Mouse (Mus musculus) heart, adult 2 months (tissue): ENCODE measurements around the gene Tex38. TPM values are rescaled to one million over a fixed set of nuclear protein-coding genes. Genes with fewer than 3 reads are reported as not detected.

Source experiments
- DNase-seq, 2 experiments: peaks; one replicate each; pipeline ENCODE4 v3.0.0; 2021
- H3K27ac ChIP-seq: fragments of 200-600 bp; 2 replicates; pipeline ENCODE4 v1.8.1; 2022
- H3K27me3 ChIP-seq: fragments of 200-500 bp; 2 replicates; pipeline ENCODE4 v1.6.1; 2012; ENCODE audit warnings: mild to moderate bottlenecking, low read length, inconsistent platforms, mixed read lengths; ENCODE audit not compliant: control insufficient read depth, insufficient read depth
- H3K36me3 ChIP-seq: fragments of 200-500 bp; 2 replicates; pipeline ENCODE4 v1.6.1; 2012; ENCODE audit warnings: low read length, inconsistent platforms; ENCODE audit not compliant: control insufficient read depth, insufficient read depth
- H3K4me1 ChIP-seq: fragments of 200-500 bp; 2 replicates; pipeline ENCODE4 v1.6.1; 2011; ENCODE audit warnings: low read length; ENCODE audit not compliant: control insufficient read depth, insufficient read depth
- H3K4me3 ChIP-seq: fragments of 200-600 bp; 2 replicates; pipeline ENCODE4 v1.8.1; 2022
- H3K79me2 ChIP-seq: fragments of 200-500 bp; replicated peaks from 2 replicates; pipeline ENCODE4 v1.6.1; 2012; ENCODE audit warnings: mild to moderate bottlenecking, inconsistent platforms, low read length, moderate library complexity, mixed read lengths; ENCODE audit not compliant: control insufficient read depth, insufficient read depth
- H3K9ac ChIP-seq: fragments of 200-500 bp; 2 replicates; pipeline ENCODE4 v1.6.1; 2012; ENCODE audit warnings: low read depth, mild to moderate bottlenecking, control low read depth, inconsistent platforms, low read length, mixed read lengths
- CTCF ChIP-seq: fragments of 200-600 bp; IDR thresholded peaks from 2 replicates; pipeline ENCODE4 v1.8.1; 2022; ENCODE audit warnings: antibody characterized with exemption, mild to moderate bottlenecking, moderate library complexity
- EP300 ChIP-seq: fragments of 200-500 bp; IDR thresholded peaks from 2 replicates; pipeline ENCODE4 v1.6.1; 2011; ENCODE audit warnings: low read depth, low read length, control low read depth; ENCODE audit not compliant: insufficient read depth
- POLR2A ChIP-seq: fragments of 200-500 bp; IDR thresholded peaks from 2 replicates; pipeline ENCODE4 v1.6.1; 2011; ENCODE audit warnings: mild to moderate bottlenecking, low read depth, low read length, control low read depth; ENCODE audit not compliant: insufficient read depth
- WGBS: fragments of 180-500 bp; shearing (Covaris S2); methylation state at CpG from one replicate; pipeline ENCODE4 v1.1.7; 2018; 5-methylcytosine and 5-hydroxymethylcytosine counted together
- intact Hi-C: fragments of 180-260 bp; cut with DNase I; formaldehyde crosslinking; loops from one replicate; pipeline ENCODE4 v1.15.1; 2025
- polyA plus RNA-seq: library from polyadenylated mRNA; depleted of rRNA; stranded (reverse); fragments of >200 nt; gene quantifications from 2 replicates; pipeline ENCODE4 v1.2.3, GENCODE M21; 2012
- total RNA-seq, 2 experiments: library from RNA; stranded (reverse); gene quantifications; 2 replicates each; pipeline ENCODE4 v1.2.3; 2021

The Tex38 gene
- total and polyA plus RNA-seq, 3 experiments, result 0.39 to 1.2 (median 0.94) TPM

DNA sequence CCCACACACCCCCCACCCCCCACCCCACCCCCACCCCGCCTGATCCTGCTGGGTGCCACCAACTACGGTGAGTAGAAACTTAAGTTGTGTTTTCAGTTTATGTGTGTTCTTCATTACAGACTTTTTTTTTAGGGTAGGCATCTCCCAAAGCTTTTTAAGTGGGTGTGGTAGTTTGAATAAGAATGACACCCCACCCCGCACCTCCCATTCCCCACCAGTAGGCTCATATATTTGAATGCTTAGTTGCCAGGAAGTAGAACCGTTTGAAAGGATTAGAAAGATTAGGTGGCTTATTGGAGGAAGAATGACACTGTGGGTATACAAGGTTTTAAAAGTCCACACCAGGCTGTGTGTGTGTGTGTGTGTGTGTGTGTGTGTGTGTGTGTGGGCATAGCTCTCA lies 31.5 kb upstream of the Tex38 start:
- DNase-seq, result no peak
- 87% methylated on average over 4 of the region's 4 CpGs for WGBS
- no peak overlapping the region for H3K4me3 ChIP-seq
- H3K36me3 ChIP-seq, result no peaks in the 10 kb centered on the region
- H3K4me1 ChIP-seq, result no peaks in the 10 kb centered on the region
- no peak overlapping the region for H3K9ac ChIP-seq
- intact Hi-C loops, result no loop called here
- H3K79me2 ChIP-seq, result no peaks in the 10 kb centered on the region
- H3K27me3 ChIP-seq, result no peaks in the 10 kb centered on the region
- H3K27ac ChIP-seq, result no peak overlapping the region
- TF ChIP-seq POLR2A (no peak), EP300 (no peak)

DNA sequence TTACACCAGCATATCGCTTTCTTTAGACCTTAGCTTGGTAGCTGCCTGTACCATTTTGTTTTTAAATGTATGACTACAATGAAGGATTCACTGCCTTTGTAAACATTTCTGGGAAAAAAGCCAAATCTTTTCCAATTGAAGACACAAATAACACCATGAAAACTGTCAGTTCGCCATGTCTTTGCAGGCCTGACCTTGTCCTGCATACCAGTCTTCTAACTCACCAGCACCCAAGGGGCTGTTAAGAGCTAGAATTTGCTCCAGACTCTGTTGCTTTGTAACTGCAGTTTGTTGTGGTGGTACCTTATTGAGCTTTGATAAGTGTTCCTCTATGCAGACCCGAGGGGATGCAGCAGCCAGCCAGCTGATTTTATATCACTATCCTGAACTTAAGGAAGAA lies 19.2 kb upstream of the Tex38 start:
- H3K36me3 ChIP-seq, result peaks cover 16% of the 10 kb centered on the region
- no peak for TF ChIP-seq POLR2A
- no peak overlapping the region for H3K27ac ChIP-seq
- intact Hi-C loops, result no loop called here
- 64% methylated on average over 3 of the region's 3 CpGs for WGBS
- no peaks in the 10 kb centered on the region for H3K4me1 ChIP-seq
- no peaks in the 10 kb centered on the region for H3K79me2 ChIP-seq
- no peak for DNase-seq
- no peak overlapping the region for H3K4me3 ChIP-seq
- no peaks in the 10 kb centered on the region for H3K27me3 ChIP-seq
- no peak overlapping the region for H3K9ac ChIP-seq

DNA sequence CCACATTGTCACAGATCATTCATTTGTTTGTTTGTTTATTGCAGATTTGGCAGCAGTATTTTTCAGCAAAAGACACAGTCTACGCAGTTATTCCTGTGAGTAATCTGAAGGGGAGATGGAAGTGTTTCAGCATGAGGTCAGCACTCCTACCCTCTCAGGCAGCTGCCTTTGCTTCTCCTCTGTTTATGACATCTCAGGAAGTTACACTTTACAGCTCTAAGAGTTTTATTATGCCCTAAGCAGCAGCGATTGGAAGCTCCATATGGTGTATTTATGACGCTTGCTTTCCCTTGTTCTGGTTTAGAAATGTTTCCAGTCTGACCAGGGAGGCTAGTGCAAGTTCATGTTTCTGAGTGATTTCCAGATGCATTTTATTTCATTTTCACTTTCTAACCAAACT lies 14.5 kb upstream of the Tex38 start:
- TF ChIP-seq CTCF (no peak), POLR2A (no peak), EP300 (no peak)
- no peaks in the 10 kb centered on the region for H3K4me1 ChIP-seq
- no peaks in the 10 kb centered on the region for H3K27me3 ChIP-seq
- H3K27ac ChIP-seq, result no peak overlapping the region
- no peak for DNase-seq
- H3K79me2 ChIP-seq, result no peaks in the 10 kb centered on the region
- H3K9ac ChIP-seq, result no peak overlapping the region
- H3K4me3 ChIP-seq, result no peak overlapping the region
- intact Hi-C loops, result no loop called here
- WGBS, result 88% methylated on average over 3 of the region's 3 CpGs
- peaks cover 16% of the 10 kb centered on the region for H3K36me3 ChIP-seq

DNA sequence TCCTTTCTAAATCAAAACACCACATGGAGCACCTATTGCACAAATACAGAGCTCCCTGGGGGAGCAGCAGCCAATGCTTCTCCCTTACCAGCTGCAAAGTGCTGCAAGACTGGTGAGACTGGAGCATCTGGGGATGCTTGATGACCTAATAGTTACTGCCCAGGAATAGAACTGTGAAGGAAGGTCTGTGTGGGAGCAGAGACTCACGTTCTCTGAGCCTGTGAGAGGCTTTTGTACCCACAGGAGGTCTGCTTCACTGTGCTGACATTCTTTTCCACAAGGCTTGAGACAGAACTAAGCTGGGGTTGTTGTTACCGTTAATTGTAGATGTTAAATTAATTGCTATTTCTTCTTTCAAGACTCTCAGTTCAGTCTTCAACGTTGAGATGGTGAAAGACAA lies 10.0 kb upstream of the Tex38 start:
- intact Hi-C loops, result no loop called here
- no peak overlapping the region for H3K4me3 ChIP-seq
- WGBS, result 76% methylated on average over 3 of the region's 3 CpGs
- TF ChIP-seq EP300, result no peak
- no peak for TF ChIP-seq CTCF
- no peak for TF ChIP-seq POLR2A
- H3K79me2 ChIP-seq, result no peaks in the 10 kb centered on the region
- no peaks in the 10 kb centered on the region for H3K4me1 ChIP-seq
- H3K9ac ChIP-seq, result no peak overlapping the region
- no peaks in the 10 kb centered on the region for H3K27me3 ChIP-seq
- H3K27ac ChIP-seq, result no peak overlapping the region
- H3K36me3 ChIP-seq, result no peaks in the 10 kb centered on the region; the same call in none of the 2 replicates
- DNase-seq, result no peak

DNA sequence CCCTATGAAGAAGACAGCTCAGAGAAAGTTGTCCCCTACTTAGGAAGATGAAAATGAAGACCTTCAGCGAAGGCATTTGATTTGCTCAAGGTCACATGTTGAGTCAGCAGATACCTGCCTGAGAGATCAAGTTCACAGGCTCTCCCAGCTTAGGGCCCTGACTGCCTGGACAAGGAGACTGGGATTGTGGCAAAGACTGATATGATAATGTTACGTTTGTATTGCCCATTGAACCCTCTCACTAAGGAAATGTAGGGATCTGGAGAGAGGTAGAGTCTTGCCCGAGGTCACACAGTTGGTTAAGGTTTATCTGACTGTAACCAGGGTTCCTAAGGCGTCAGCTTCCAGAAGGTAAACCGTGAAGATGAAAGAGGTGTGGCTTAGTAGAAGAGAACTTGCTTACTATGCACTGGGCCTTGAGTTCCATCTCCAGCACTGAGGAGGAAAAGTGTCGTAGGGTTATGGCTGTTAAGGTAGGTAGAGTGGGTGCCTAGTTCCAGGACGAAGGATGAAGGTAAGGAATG lies 4.8 kb upstream of the Tex38 start:
- intact Hi-C loops, result loop anchor here (2.0 kb wide), 1 partner anchor 41 kb away; no protein-coding TSS in a partner anchor
- H3K4me1 ChIP-seq, result peaks cover 7% of the 10 kb centered on the region
- H3K4me3 ChIP-seq, result peak overlapping the region; percentile 78
- peak overlapping the region; percentile 93 for H3K9ac ChIP-seq
- peak overlapping the region; percentile 92 for H3K27ac ChIP-seq
- no peaks in the 10 kb centered on the region for H3K79me2 ChIP-seq
- WGBS, result 39% methylated on average over 7 of the region's 7 CpGs
- TF ChIP-seq EP300 (no peak), POLR2A (no peak), CTCF (no peak)
- DNase-seq, result no peak
- no peaks in the 10 kb centered on the region for H3K27me3 ChIP-seq
- H3K36me3 ChIP-seq, result no peaks in the 10 kb centered on the region; the same call in none of the 2 replicates

DNA sequence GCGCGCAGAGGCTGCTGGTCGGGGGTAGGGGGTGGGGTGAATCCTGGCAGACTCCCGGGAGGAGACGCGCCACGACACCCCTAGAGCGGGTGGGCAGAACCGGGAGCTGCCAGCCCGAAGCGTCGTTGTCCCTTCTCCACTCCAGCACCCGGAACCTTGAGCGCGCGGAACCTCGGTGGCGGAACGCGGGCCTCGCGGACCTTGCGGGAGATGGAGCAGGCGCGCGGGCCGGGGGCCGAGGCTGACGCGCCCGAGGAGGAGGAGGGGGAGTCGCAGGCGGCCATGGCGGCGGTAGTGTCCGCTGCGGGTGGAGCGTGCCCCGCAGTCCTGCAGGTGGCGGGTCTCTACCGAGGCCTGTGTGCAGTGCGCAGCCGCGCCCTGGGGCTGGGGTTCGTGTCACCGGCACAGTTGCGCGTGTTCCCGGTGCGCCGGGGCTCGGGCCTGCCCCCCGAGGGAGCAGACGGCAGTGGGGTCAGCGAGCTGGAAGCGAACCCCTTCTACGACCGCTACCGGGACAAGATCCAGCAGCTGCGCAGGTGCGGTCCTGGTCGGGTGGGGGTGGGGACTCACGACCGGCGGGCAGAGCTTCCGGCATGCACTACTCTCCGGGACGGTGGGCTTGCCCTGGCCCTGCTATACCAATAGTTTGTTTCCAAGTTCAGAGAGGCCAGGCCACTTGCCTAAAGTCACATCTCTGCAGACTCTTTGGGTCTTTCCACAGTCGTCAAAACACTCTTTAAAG lies 4.1 kb upstream of the Tex38 start, which contains the start of gene Atpaf1:
TSS of gene Atpaf1 (plus strand) at position 44 of the 742 bp plus-strand sequence.
- H3K9ac ChIP-seq, result peak within 1 kb of the TSS; percentile 93
- H3K79me2 ChIP-seq, result no peaks in the 10 kb centered on the region
- peak; percentile 83 to 86 for DNase-seq
- no peak for TF ChIP-seq EP300
- peak; percentile 56 for TF ChIP-seq CTCF
- peak; percentile 52; the same call in 1 of the 2 replicates for TF ChIP-seq POLR2A
- H3K27me3 ChIP-seq, result no peaks in the 10 kb centered on the region
- intact Hi-C loops, result loop anchor here (2.0 kb wide), 1 partner anchor 42 kb away; no protein-coding TSS in a partner anchor
- peak within 1 kb of the TSS; percentile 78 for H3K4me3 ChIP-seq
- H3K36me3 ChIP-seq, result no peaks in the 10 kb centered on the region
- H3K4me1 ChIP-seq, result peaks cover 7% of the 10 kb centered on the region
- WGBS, result under 1% methylated on average over 68 of the region's 69 CpGs
- H3K27ac ChIP-seq, result peak within 1 kb of the TSS; percentile 92
